Mouse (Mus musculus): ENCODE measurements at regions not wholly inside any gene's neighbourhood (a gene's known extent, or its start where the extent isn't known, plus 50 kb on each side); places are given as distances from the start of the nearest gene placed in this dataset.

DNA sequence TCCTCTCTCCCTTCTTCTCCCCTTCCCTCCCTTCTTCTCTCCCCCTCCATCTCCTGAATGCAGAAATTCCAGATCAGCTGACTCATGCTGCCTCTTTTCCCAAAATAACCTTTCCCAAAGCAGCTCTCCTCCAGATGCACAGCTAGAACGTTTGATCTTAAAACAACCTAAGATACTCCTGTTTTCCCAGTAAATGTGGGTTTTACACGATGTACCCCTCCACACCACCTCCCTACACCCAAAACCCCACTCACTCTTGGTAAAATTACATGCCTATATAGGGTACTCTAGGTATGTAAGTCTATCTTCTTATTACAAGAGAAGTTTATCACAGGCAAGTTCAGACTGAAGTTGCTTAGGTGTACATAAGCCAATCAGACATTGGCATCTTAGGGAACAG, 155.2 kb upstream of the Tox3 start:
- TF ChIP-seq POLR2A (IDR thresholded peaks at IDR 0.05; ENCODE audit: extremely low read depth, insufficient read depth, low read length) (no peak), CTCF (IDR thresholded peaks at IDR 0.05; ENCODE audit: extremely low read depth, insufficient read depth, low read length) (no peak)
